Mouse (Mus musculus): ENCODE results near the gene Nup153. TPM values are rescaled to one million over a fixed set of nuclear protein-coding genes. Genes with fewer than 3 reads are reported as not detected.
A peak's percentile ranks its signal among the peaks of the same experiment; 100 is the strongest.

Nup153 gene
- polyA plus RNA-seq, 1 experiment from 2014 or later: 48.9 TPM

- no peaks in the 10 kb centered on the region for H3K27me3 ChIP-seq
- DNase-seq (ENCODE audit: low read depth, low spot score) (no peak), ATAC-seq (no peak)
- in situ Hi-C loops (cut with MboI; ENCODE audit: low pct_unique_long_range_greater_than_20kb): no loop called here
- CTCF ChIA-PET: no interaction called here
- POLR2A ChIA-PET: no interaction called here
- TF ChIP-seq CTCF (IDR thresholded peaks at IDR 0.05): no peak
These were observed 82.3 kb downstream of the Nup153 start for GRCm38 (mm10) chr13:46645476-46645875.

- DNase-seq (ENCODE audit: low read depth, low spot score): no peak
- no peak for ATAC-seq
- ChIA-PET CTCF (no interaction called here), POLR2A (no interaction called here)
- in situ Hi-C loops (cut with MboI; ENCODE audit: low pct_unique_long_range_greater_than_20kb): no loop called here
- TF ChIP-seq CTCF (IDR thresholded peaks at IDR 0.05): no peak
- H3K27me3 ChIP-seq: no peaks in the 10 kb centered on the region
These were observed 83.6 kb downstream of the Nup153 start for GRCm38 (mm10) chr13:46644175-46644574.

DNA sequence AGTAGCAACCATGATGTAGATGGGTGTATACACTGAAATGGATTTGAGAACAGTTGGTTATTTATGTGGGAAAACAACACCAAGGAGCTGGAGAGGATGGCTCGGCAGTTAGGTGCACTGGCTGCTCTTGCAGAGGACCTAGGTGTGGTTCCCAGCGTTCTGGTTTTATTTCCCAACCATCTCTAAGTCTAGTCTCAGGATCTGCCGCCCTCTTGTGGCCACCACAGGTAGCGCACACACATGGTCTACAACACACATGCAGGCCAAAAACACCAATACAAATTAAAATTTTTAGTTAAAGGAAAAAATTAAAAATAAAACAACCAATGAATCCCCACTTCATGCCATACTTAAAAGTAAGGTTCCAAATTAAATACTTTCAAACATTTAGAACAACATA, 85.4 kb downstream of the Nup153 start:
- DNase-seq (ENCODE audit: low read depth, low spot score) (no peak), ATAC-seq (no peak)
- peak; percentile 43 for TF ChIP-seq CTCF (IDR thresholded peaks at IDR 0.05)
- ChIA-PET CTCF (interaction anchor here (2.7 kb wide), 1 partner anchor 8 kb away, joined by 8 read pairs; no protein-coding TSS in a partner anchor), POLR2A (no interaction called here)
- in situ Hi-C loops (cut with MboI; ENCODE audit: low pct_unique_long_range_greater_than_20kb): no loop called here
- H3K27me3 ChIP-seq: no peaks in the 10 kb centered on the region

- DNase-seq (ENCODE audit: low read depth, low spot score) (no peak), ATAC-seq (no peak)
- POLR2A ChIA-PET: no interaction called here
- CTCF ChIA-PET: interaction anchor here (2.7 kb wide), 1 partner anchor 10 kb away, joined by 8 read pairs; no protein-coding TSS in a partner anchor
- in situ Hi-C loops (cut with MboI; ENCODE audit: low pct_unique_long_range_greater_than_20kb): no loop called here
- TF ChIP-seq CTCF (IDR thresholded peaks at IDR 0.05): no peak
- no peaks in the 10 kb centered on the region for H3K27me3 ChIP-seq
These were observed 86.9 kb downstream of the Nup153 start for GRCm38 (mm10) chr13:46640608-46641468.

GRCm38 (mm10) chr13:46634133-46634488, 93.6 kb downstream of the Nup153 start:
- in situ Hi-C loops (cut with MboI; ENCODE audit: low pct_unique_long_range_greater_than_20kb): no loop called here
- ChIA-PET CTCF (no interaction called here), POLR2A (no interaction called here)
- DNase-seq (ENCODE audit: low read depth, low spot score) (no peak), ATAC-seq (no peak)
- peaks cover 3% of the 10 kb centered on the region for H3K27me3 ChIP-seq
- no peak for TF ChIP-seq CTCF (IDR thresholded peaks at IDR 0.05)

- CTCF ChIA-PET: no interaction called here
- no peak for DNase-seq (ENCODE audit: low read depth, low spot score)
- TF ChIP-seq CTCF (IDR thresholded peaks at IDR 0.05): no peak
- POLR2A ChIA-PET: no interaction called here
- H3K27me3 ChIP-seq: peaks cover 3% of the 10 kb centered on the region
- in situ Hi-C loops (cut with MboI; ENCODE audit: low pct_unique_long_range_greater_than_20kb): no loop called here
- no peak for ATAC-seq
These were observed 94.2 kb downstream of the Nup153 start for GRCm38 (mm10) chr13:46633320-46634132.

GRCm38 (mm10) chr13:46632796-46633195, 94.9 kb downstream of the Nup153 start:
- in situ Hi-C loops (cut with MboI; ENCODE audit: low pct_unique_long_range_greater_than_20kb): no loop called here
- ChIA-PET CTCF (no interaction called here), POLR2A (no interaction called here)
- no peak for TF ChIP-seq CTCF (IDR thresholded peaks at IDR 0.05)
- DNase-seq (ENCODE audit: low read depth, low spot score): no peak
- ATAC-seq: no peak
- peaks cover 3% of the 10 kb centered on the region for H3K27me3 ChIP-seq

Other genes starting within 250 kb of the Nup153 start
- not detected for gene Cap2, start 226.1 kb downstream of the Nup153 start, polyA plus RNA-seq (2021)
- gene Fam8a1, start 58.4 kb downstream of the Nup153 start, polyA plus RNA-seq (2021): 52.0 TPM
- 38.7 TPM for gene Kif13a, start 201.9 kb upstream of the Nup153 start, polyA plus RNA-seq (2021)

Data from Patski (cell line).